Mouse (Mus musculus) liver, embryonic 15.5 days (tissue): ENCODE data around the gene Olfr239. TPM values are rescaled to one million over a fixed set of nuclear protein-coding genes. Genes with fewer than 3 reads are reported as not detected.
"Not testable (repeated sequence)": the region's sequence is repeated elsewhere in the genome, so short reads cannot be mapped to it uniquely, and the experiment has no call there.

Experiments used
- ATAC-seq: fragments of 200-750 bp; cut with Nextera tagmentation; 2 replicates; pipeline ENCODE4 v1.8.0; 2017; ENCODE audit warnings: moderate number of reproducible peaks, mild to moderate bottlenecking, moderate library complexity; ENCODE audit not compliant: insufficient read depth
- H3K27ac ChIP-seq: fragments of 300-500 bp; sonication (generic); replicated peaks from 2 replicates; pipeline ENCODE4 v1.5.1; 2015; ENCODE audit warnings: mild to moderate bottlenecking, inconsistent platforms
- H3K27me3 ChIP-seq: fragments of 300-500 bp; sonication (generic); 2 replicates; pipeline ENCODE4 v1.6.1; 2015; ENCODE audit warnings: mild to moderate bottlenecking, inconsistent platforms
- H3K36me3 ChIP-seq: fragments of 300-500 bp; sonication (generic); replicated peaks from 2 replicates; pipeline ENCODE4 v1.6.1; 2015; ENCODE audit warnings: moderate library complexity, mild to moderate bottlenecking, inconsistent platforms
- H3K4me1 ChIP-seq: fragments of 300-500 bp; sonication (generic); replicated peaks from 2 replicates; pipeline ENCODE4 v1.6.1; 2015; ENCODE audit warnings: inconsistent platforms
- H3K4me2 ChIP-seq: fragments of 300-500 bp; sonication (generic); 2 replicates; pipeline ENCODE4 v1.6.1; 2015; ENCODE audit warnings: moderate library complexity, mild to moderate bottlenecking, inconsistent platforms
- H3K4me3 ChIP-seq: fragments of 300-500 bp; sonication (generic); replicated peaks from 2 replicates; pipeline ENCODE4 v1.5.1; 2015; ENCODE audit warnings: mild to moderate bottlenecking, inconsistent platforms
- H3K9ac ChIP-seq: fragments of 300-500 bp; sonication (generic); 2 replicates; pipeline ENCODE4 v1.6.1; 2015; ENCODE audit warnings: moderate library complexity, mild to moderate bottlenecking, inconsistent platforms
- H3K9me3 ChIP-seq: fragments of 300-500 bp; sonication (generic); replicated peaks from 2 replicates; pipeline ENCODE4 v1.6.1; 2016; ENCODE audit warnings: inconsistent platforms
- WGBS: fragments of 180-500 bp; shearing (Covaris S2); methylation state at CpG from one replicate; pipeline ENCODE4 v1.1.7; 2015; ENCODE audit warnings: mixed read lengths; ENCODE audit not compliant: insufficient replicate concordance; 5-methylcytosine and 5-hydroxymethylcytosine counted together
- polyA plus RNA-seq: library from polyadenylated mRNA; unstranded; fragments of >200 nt; fragmentation: Nextera tagmentation; extraction: Ambion mirVana; gene quantifications from 2 replicates; pipeline ENCODE4 v1.2.1, GENCODE M21; 2015

Gene Olfr239
- polyA plus RNA-seq = not detected in 2 replicates

GRCm38 (mm10) chr17:33191002-33191401 lies at the start of gene Olfr239:
TSS of gene Olfr239 (plus strand) at chr17:33191302.
- not testable (repeated sequence) for H3K4me1 ChIP-seq, H3K4me3 ChIP-seq, H3K27me3 ChIP-seq, H3K9ac ChIP-seq, H3K4me2 ChIP-seq, H3K9me3 ChIP-seq, H3K36me3 ChIP-seq, H3K27ac ChIP-seq, ATAC-seq
- no CpG with 5 or more reads among the region's 2 CpGs for WGBS

GRCm38 (mm10) chr17:33168147-33168546 lies 23.0 kb upstream of the Olfr239 start, which contains the start of gene Olfr55:
TSS of gene Olfr55 (plus strand) at chr17:33168447.
- not testable (repeated sequence) for H3K27me3 ChIP-seq, H3K36me3 ChIP-seq, H3K9ac ChIP-seq, H3K9me3 ChIP-seq, H3K27ac ChIP-seq, ATAC-seq, H3K4me1 ChIP-seq, H3K4me3 ChIP-seq, H3K4me2 ChIP-seq
- 52% methylated on average over 1 of the region's 1 CpGs for WGBS

GRCm38 (mm10) chr17:33221590-33221989 lies 30.5 kb downstream of the Olfr239 start, which contains the start of gene Olfr1564:
TSS of gene Olfr1564 (minus strand) at chr17:33221690.
- H3K27me3 ChIP-seq = no peaks in the 10 kb centered on the region
- H3K4me2 ChIP-seq = no peak within 1 kb of the TSS
- WGBS = 48% methylated on average over 2 of the region's 2 CpGs
- no peak for ATAC-seq
- H3K4me1 ChIP-seq = no peaks in the 10 kb centered on the region
- no peak within 1 kb of the TSS for H3K9ac ChIP-seq
- no peaks in the 10 kb centered on the region for H3K9me3 ChIP-seq
- no peak within 1 kb of the TSS for H3K27ac ChIP-seq
- H3K36me3 ChIP-seq = no peaks in the 10 kb centered on the region
- H3K4me3 ChIP-seq = no peak within 1 kb of the TSS

GRCm38 (mm10) chr17:33236646-33237045 lies 45.5 kb downstream of the Olfr239 start:
- H3K4me1 ChIP-seq, ATAC-seq, H3K4me3 ChIP-seq, H3K4me2 ChIP-seq, H3K27me3 ChIP-seq, H3K27ac ChIP-seq, H3K9ac ChIP-seq, H3K9me3 ChIP-seq: not testable (repeated sequence)
- peaks cover 14% of the 10 kb centered on the region for H3K36me3 ChIP-seq
- 77% methylated on average over 1 of the region's 1 CpGs for WGBS

Other genes with a start within 250 kb of the Olfr239 start
- 6.7 and 8.2 TPM in 2 replicates for gene Cyp4f13, start 243.9 kb upstream of the Olfr239 start, polyA plus RNA-seq
- gene Zfp472, start 225.5 kb upstream of the Olfr239 start, polyA plus RNA-seq = 3.9 and 4.2 TPM in 2 replicates
- gene Zfp952, start 198.2 kb upstream of the Olfr239 start, polyA plus RNA-seq = 2.5 and 3.0 TPM in 2 replicates
- 2.2 and 2.3 TPM in 2 replicates for gene Zfp763, start 157.9 kb upstream of the Olfr239 start, polyA plus RNA-seq
- gene 4921501E09Rik, start 123.2 kb upstream of the Olfr239 start, polyA plus RNA-seq = not detected in 2 replicates
- 1.1 and 1.2 TPM in 2 replicates for gene Zfp563, start 102.0 kb upstream of the Olfr239 start, polyA plus RNA-seq
- not detected in 2 replicates for gene Morc2b, start 51.6 kb upstream of the Olfr239 start, polyA plus RNA-seq
- gene Olfr55, start 22.9 kb upstream of the Olfr239 start, polyA plus RNA-seq = not detected in 2 replicates
- gene Olfr1564, start 30.4 kb downstream of the Olfr239 start, polyA plus RNA-seq = not detected in 2 replicates
- gene Zfp955a, start 63.8 kb downstream of the Olfr239 start, polyA plus RNA-seq = 4.2 and 4.3 TPM in 2 replicates
- gene Olfr63, start 73.4 kb downstream of the Olfr239 start, polyA plus RNA-seq = 0.02 TPM in 1 of 2 replicates, not detected in the other
- 2.2 and 2.3 TPM in 2 replicates for gene Zfp955b, start 98.2 kb downstream of the Olfr239 start, polyA plus RNA-seq
- 2.6 TPM in 2 replicates for gene Zfp81, start 167.6 kb downstream of the Olfr239 start, polyA plus RNA-seq
- gene Zfp101, start 203.3 kb downstream of the Olfr239 start, polyA plus RNA-seq = 5.9 and 6.4 TPM in 2 replicates
- not detected in 2 replicates for gene Actl9, start 241.6 kb downstream of the Olfr239 start, polyA plus RNA-seq